Mouse (Mus musculus) cortical plate, adult 2 months (tissue): ENCODE data around the gene Creb3l1.

Source experiments
- CTCF ChIP-seq: fragments of 200-500 bp; IDR thresholded peaks from 2 replicates; pipeline ENCODE4 v1.5.1; 2011; ENCODE audit warnings: mild to moderate bottlenecking, control low read depth, low read length; ENCODE audit not compliant: insufficient read depth; ENCODE audit errors: extremely low read depth
- POLR2A ChIP-seq: fragments of 200-500 bp; IDR thresholded peaks from 2 replicates; pipeline ENCODE4 v1.6.1; 2011; ENCODE audit warnings: mild to moderate bottlenecking, low read length, control low read depth; ENCODE audit not compliant: insufficient read depth; ENCODE audit errors: extremely low read depth

- TF ChIP-seq POLR2A (no peak), CTCF (no peak)
These were observed 42.6 kb upstream of the Creb3l1 start for GRCm38 (mm10) chr2:92066899-92067298.
